Mouse (Mus musculus): ENCODE results near the gene Ccdc136. TPM values are rescaled to one million over a fixed set of nuclear protein-coding genes. Genes with fewer than 3 reads are reported as not detected.
"Not testable (repeated sequence)": the region's sequence is repeated elsewhere in the genome, so short reads cannot be mapped to it uniquely, and the experiment has no call there.

Gene Ccdc136
- polyA plus RNA-seq (2015; fragmentation: Nextera tagmentation; extraction: Ambion mirVana) = 23.6 and 24.0 TPM in 2 replicates

- ATAC-seq (ENCODE audit: insufficient number of reproducible peaks, low FRiP score, low TSS enrichment, low read depth) = peak; percentile 92
- Histone ChIP-seq H3K4me3 (replicated peaks) (peak within 1 kb of the TSS; percentile 75), H3K9me3 (replicated peaks) (no peaks in the 10 kb centered on the region)
Observed at GRCm38 (mm10) chr6:29395910-29396713, at the start of gene Ccdc136. Ccdc136 (plus strand) TSS chr6:29396309.

GRCm38 (mm10) chr6:29346512-29346911 is 49.6 kb upstream of the Ccdc136 start:
- not testable (repeated sequence) for H3K9ac ChIP-seq, H3K27me3 ChIP-seq

More at GRCm38 (mm10) chr6:29395910-29396713, at the start of gene Ccdc136:
- H3K4me1 ChIP-seq = peaks cover 21% of the 10 kb centered on the region
- H3K9ac ChIP-seq = peak within 1 kb of the TSS; percentile 55
- peak within 1 kb of the TSS; percentile 81 for H3K27ac ChIP-seq (replicated peaks)
- peaks cover 10% of the 10 kb centered on the region; the same call in 1 of the 2 replicates for H3K27me3 ChIP-seq
- peak within 1 kb of the TSS; percentile 87 for H3K4me2 ChIP-seq (replicated peaks)
- no peaks in the 10 kb centered on the region for H3K36me3 ChIP-seq
- WGBS = 1% methylated on average over 45 of the region's 49 CpGs

DNA sequence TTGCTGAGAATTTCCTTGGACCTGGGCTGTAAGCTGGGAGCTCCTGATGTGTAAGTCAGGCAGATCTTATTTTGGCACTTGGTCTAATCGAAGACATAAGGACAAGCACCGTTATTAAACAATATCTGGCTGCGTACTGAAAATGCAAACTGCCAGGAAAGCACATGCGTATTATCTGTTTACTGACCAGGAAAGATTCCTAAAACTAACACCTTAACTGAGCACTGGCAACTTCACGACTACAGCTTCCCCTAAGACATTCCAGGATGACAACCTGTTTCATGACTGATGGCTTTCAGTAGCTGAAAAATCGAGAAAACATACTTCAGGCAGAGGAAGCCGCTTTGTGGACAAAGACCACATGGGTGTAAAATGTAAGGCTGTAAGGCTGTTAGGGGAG is 48.9 kb upstream of the Ccdc136 start:
- WGBS = 25% methylated on average over 7 of the region's 7 CpGs

More at GRCm38 (mm10) chr6:29346512-29346911, 49.6 kb upstream of the Ccdc136 start:
- peaks cover 16% of the 10 kb centered on the region for H3K4me1 ChIP-seq
- not testable (repeated sequence) for H3K36me3 ChIP-seq; H3K4me3 ChIP-seq (replicated peaks); H3K4me2 ChIP-seq (replicated peaks); H3K27ac ChIP-seq (replicated peaks); ATAC-seq (ENCODE audit: insufficient number of reproducible peaks, low FRiP score, low TSS enrichment, low read depth); H3K9me3 ChIP-seq (replicated peaks)
- 94% methylated on average over 2 of the region's 2 CpGs for WGBS

GRCm38 (mm10) chr6:29347665-29348370 is 48.3 kb upstream of the Ccdc136 start, which contains the start of gene Calu:
Calu (plus strand) TSS chr6:29348069.
- under 1% methylated on average over 55 of the region's 55 CpGs for WGBS
- peak; percentile 100 for ATAC-seq (ENCODE audit: insufficient number of reproducible peaks, low FRiP score, low TSS enrichment, low read depth)
- Histone ChIP-seq H3K9ac (peak within 1 kb of the TSS; percentile 98), H3K27ac (replicated peaks) (peak within 1 kb of the TSS; percentile 96), H3K4me2 (replicated peaks) (peak within 1 kb of the TSS; percentile 58), H3K4me3 (replicated peaks) (peak within 1 kb of the TSS; percentile 95), H3K36me3 (no peaks in the 10 kb centered on the region), H3K27me3 (no peaks in the 10 kb centered on the region), H3K4me1 (peaks cover 16% of the 10 kb centered on the region), H3K9me3 (replicated peaks) (no peaks in the 10 kb centered on the region)

More for the DNA sequence above, 48.9 kb upstream of the Ccdc136 start:
- Histone ChIP-seq H3K27ac (replicated peaks) (peak overlapping the region; percentile 96), H3K4me3 (replicated peaks) (peak overlapping the region; percentile 95), H3K36me3 (no peaks in the 10 kb centered on the region), H3K9me3 (replicated peaks) (no peaks in the 10 kb centered on the region), H3K27me3 (no peaks in the 10 kb centered on the region), H3K9ac (peak overlapping the region; percentile 98), H3K4me1 (peaks cover 16% of the 10 kb centered on the region), H3K4me2 (replicated peaks) (peak overlapping the region; percentile 58)
- ATAC-seq (ENCODE audit: insufficient number of reproducible peaks, low FRiP score, low TSS enrichment, low read depth) = no peak

DNA sequence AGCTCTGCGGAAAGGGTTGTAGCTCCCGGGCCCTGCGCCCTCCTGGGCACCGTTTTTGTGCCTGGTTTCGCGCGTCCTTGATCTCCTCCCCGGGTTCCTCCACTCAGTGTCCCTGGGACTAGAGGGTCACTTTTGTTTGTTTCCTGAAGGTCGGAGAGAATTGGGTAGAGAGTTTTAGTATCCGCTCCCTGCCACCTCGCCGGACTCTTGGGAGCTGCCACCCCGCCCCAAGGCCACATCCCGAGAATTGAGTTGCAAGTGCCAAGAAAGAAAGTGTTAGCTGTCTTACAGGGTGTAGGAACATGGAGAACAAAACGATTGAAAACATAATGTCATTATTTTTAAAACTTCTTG is 47.8 kb upstream of the Ccdc136 start:
- peak overlapping the region; percentile 98 for H3K9ac ChIP-seq
- under 1% methylated on average over 15 of the region's 15 CpGs for WGBS
- H3K4me2 ChIP-seq (replicated peaks) = peak overlapping the region; percentile 58
- peak; percentile 0; the same call in 1 of the 2 replicates for ATAC-seq (ENCODE audit: insufficient number of reproducible peaks, low FRiP score, low TSS enrichment, low read depth)
- no peaks in the 10 kb centered on the region for H3K27me3 ChIP-seq
- peak overlapping the region; percentile 95 for H3K4me3 ChIP-seq (replicated peaks)
- no peaks in the 10 kb centered on the region for H3K9me3 ChIP-seq (replicated peaks)
- H3K36me3 ChIP-seq = no peaks in the 10 kb centered on the region
- peak overlapping the region; percentile 96 for H3K27ac ChIP-seq (replicated peaks)
- H3K4me1 ChIP-seq = peaks cover 16% of the 10 kb centered on the region

GRCm38 (mm10) chr6:29351613-29352012 is 44.5 kb upstream of the Ccdc136 start:
- no peak for ATAC-seq (ENCODE audit: insufficient number of reproducible peaks, low FRiP score, low TSS enrichment, low read depth)
- H3K9me3 ChIP-seq (replicated peaks) = no peaks in the 10 kb centered on the region
- no peak overlapping the region for H3K9ac ChIP-seq
- H3K4me2 ChIP-seq (replicated peaks) = no peak overlapping the region
- peaks cover 3% of the 10 kb centered on the region; the same call in 1 of the 2 replicates for H3K36me3 ChIP-seq
- no peak overlapping the region for H3K27ac ChIP-seq (replicated peaks)
- no peak overlapping the region for H3K4me3 ChIP-seq (replicated peaks)
- H3K4me1 ChIP-seq = peaks cover 16% of the 10 kb centered on the region
- H3K27me3 ChIP-seq = no peaks in the 10 kb centered on the region

DNA sequence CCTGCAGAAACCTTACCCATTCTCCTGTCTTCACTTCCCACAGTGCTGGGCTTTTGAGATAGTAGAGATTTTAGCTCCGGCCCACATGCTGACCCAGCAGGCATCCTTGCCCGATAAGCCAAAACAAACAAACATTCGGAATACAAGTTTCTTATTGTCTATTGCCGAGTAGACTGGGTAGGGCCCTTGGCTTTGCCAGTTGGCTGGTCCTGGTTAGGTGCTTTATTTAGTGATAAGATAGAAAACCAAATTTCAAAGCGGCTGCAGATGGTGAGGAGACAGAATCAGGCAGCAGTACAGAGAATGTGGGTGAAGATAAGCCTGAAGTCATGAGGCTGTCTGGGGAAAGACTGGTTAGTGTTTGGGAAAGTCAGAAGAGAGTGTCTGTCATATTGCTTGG is 43.3 kb upstream of the Ccdc136 start:
- H3K4me1 ChIP-seq = peaks cover 16% of the 10 kb centered on the region
- H3K4me3 ChIP-seq (replicated peaks) = no peak overlapping the region
- H3K27me3 ChIP-seq = no peaks in the 10 kb centered on the region
- H3K9me3 ChIP-seq (replicated peaks) = no peaks in the 10 kb centered on the region
- peaks cover 12% of the 10 kb centered on the region for H3K36me3 ChIP-seq
- ATAC-seq (ENCODE audit: insufficient number of reproducible peaks, low FRiP score, low TSS enrichment, low read depth) = no peak
- H3K9ac ChIP-seq = no peak overlapping the region
- WGBS = 55% methylated on average over 5 of the region's 5 CpGs
- no peak overlapping the region for H3K4me2 ChIP-seq (replicated peaks)
- H3K27ac ChIP-seq (replicated peaks) = no peak overlapping the region

DNA sequence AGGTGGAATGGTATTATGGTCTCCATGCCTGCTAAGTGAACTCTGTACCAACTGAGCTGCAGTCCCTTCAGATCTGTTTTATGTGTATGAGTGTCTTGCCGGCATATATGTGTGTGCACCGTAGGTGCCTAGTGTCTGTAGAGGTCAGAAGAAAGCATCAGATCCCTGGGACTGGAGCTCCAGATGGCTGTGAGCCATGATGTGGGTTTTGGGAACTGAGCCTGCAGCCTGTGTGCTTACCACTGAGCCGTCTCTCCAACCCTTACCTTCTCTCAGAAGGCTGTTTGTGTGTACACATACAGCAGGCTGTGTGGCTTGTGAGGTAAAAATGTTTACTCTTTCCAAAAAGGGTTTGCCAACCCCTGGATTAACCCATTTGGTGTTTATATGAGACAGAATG is 36.7 kb upstream of the Ccdc136 start:
- WGBS = 90% methylated on average over 3 of the region's 3 CpGs
- H3K27ac ChIP-seq (replicated peaks) = no peak overlapping the region

DNA sequence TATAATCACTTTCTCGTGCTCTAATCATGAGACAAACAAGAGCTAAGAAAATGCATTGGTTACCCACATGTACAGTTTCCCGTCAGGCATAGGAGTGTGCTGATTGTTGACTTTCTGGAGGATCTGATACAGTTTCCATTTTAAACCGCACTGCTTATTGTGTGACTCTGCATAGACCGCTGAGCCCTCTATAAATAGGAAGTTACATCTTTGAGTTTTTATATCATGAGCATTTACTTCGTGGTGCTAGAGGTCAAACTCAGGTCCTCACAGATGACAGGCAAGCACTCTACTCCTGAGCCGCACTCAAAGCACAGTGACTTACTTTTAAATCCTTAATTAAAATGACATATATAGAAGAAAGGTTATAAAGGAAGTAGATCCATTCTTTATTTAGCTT is 35.9 kb upstream of the Ccdc136 start:
- Histone ChIP-seq H3K27ac (replicated peaks) (no peak overlapping the region), H3K36me3 (peaks cover 30% of the 10 kb centered on the region), H3K9ac (no peak overlapping the region), H3K4me1 (peaks cover 32% of the 10 kb centered on the region), H3K27me3 (no peaks in the 10 kb centered on the region), H3K4me2 (replicated peaks) (no peak overlapping the region), H3K4me3 (replicated peaks) (no peak overlapping the region), H3K9me3 (replicated peaks) (no peaks in the 10 kb centered on the region)
- WGBS = 67% methylated on average over 6 of the region's 6 CpGs
- ATAC-seq (ENCODE audit: insufficient number of reproducible peaks, low FRiP score, low TSS enrichment, low read depth) = no peak

More for the DNA sequence above, 36.7 kb upstream of the Ccdc136 start:
- no peak overlapping the region for H3K4me2 ChIP-seq (replicated peaks)
- H3K36me3 ChIP-seq = peaks cover 27% of the 10 kb centered on the region
- no peak overlapping the region for H3K9ac ChIP-seq
- no peak overlapping the region for H3K4me3 ChIP-seq (replicated peaks)
- ATAC-seq (ENCODE audit: insufficient number of reproducible peaks, low FRiP score, low TSS enrichment, low read depth) = no peak
- H3K4me1 ChIP-seq = peaks cover 32% of the 10 kb centered on the region
- H3K9me3 ChIP-seq (replicated peaks) = no peaks in the 10 kb centered on the region
- H3K27me3 ChIP-seq = no peaks in the 10 kb centered on the region

DNA sequence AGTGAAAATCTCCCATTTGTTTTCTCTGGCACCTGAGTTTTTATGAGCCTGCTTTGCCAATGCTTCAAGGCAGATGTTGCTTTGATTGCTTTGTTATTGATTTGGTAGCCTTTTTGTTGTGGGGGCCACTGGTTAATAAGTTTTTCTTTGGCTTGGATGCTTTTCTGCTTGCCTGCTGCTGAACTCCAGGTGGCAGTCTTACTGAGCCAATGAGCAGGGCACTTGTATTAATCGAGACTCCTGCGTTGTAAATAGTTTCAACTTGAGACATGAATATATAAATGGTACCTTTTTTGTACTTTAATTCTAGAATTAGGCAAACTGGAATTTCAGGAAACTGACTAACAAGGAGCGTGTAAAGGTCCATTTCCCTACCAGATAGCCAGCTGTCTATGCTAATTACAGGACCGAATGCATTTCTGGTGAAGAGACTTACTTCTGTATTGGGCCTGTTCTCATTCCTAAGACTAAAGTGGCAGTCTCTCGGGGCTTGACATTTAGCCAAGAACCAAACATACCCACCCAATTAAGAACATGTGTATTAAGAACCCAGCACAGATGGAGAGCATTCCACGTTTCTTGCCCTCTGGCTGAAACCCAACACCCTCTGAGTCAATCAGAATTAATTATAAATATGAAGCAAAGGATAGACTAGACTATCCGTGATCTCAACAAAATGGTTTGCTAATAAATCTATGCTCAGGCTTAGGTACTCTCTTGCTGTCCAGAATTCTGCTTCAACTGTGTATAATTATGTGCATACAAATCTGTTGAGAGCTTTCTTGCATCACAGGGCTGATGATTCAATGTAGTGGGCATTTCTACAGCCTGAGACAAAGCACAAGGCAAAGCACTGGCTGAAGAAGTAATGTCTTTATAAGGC is 33.6 kb upstream of the Ccdc136 start:
- H3K27me3 ChIP-seq = no peaks in the 10 kb centered on the region
- no peak overlapping the region for H3K9ac ChIP-seq
- H3K4me1 ChIP-seq = peaks cover 32% of the 10 kb centered on the region
- peaks cover 41% of the 10 kb centered on the region for H3K36me3 ChIP-seq
- H3K27ac ChIP-seq (replicated peaks) = peak overlapping the region; percentile 63
- no peak overlapping the region for H3K4me3 ChIP-seq (replicated peaks)
- H3K9me3 ChIP-seq (replicated peaks) = no peaks in the 10 kb centered on the region
- WGBS = 21% methylated on average over 7 of the region's 7 CpGs
- ATAC-seq (ENCODE audit: insufficient number of reproducible peaks, low FRiP score, low TSS enrichment, low read depth) = peak; percentile 54; the same call in 1 of the 2 replicates
- no peak overlapping the region for H3K4me2 ChIP-seq (replicated peaks)
